Mouse (Mus musculus): ENCODE results near the gene Cd248.

Cd248 gene

GRCm38 (mm10) chr19:5067867-5068569, at the start of gene Cd248:
Cd248 (plus strand) TSS chr19:5068078.
- DNase-seq (ENCODE audit: low spot score), result peak; percentile 56

- no peak for DNase-seq (ENCODE audit: low spot score)
Observed at GRCm38 (mm10) chr19:5018191-5018590, 49.7 kb upstream of the Cd248 start.

- no peak for DNase-seq (ENCODE audit: low spot score)
Observed at GRCm38 (mm10) chr19:5021416-5021815, 46.5 kb upstream of the Cd248 start.

- DNase-seq (ENCODE audit: low spot score), result peak; percentile 86
Observed at GRCm38 (mm10) chr19:5023621-5024479, 44.0 kb upstream of the Cd248 start, which contains the start of gene Slc29a2. Slc29a2 (plus strand) TSS chr19:5023860.

- DNase-seq (ENCODE audit: low spot score), result no peak
Observed at GRCm38 (mm10) chr19:5026111-5026510, 41.8 kb upstream of the Cd248 start.

GRCm38 (mm10) chr19:5032686-5033085, 35.2 kb upstream of the Cd248 start:
- no peak for DNase-seq (ENCODE audit: low spot score)

- no peak for DNase-seq (ENCODE audit: low spot score)
Observed at GRCm38 (mm10) chr19:5036577-5036976, 31.3 kb upstream of the Cd248 start.

GRCm38 (mm10) chr19:5037678-5038571, 30.0 kb upstream of the Cd248 start:
- peak; percentile 64 for DNase-seq (ENCODE audit: low spot score)

- DNase-seq (ENCODE audit: low spot score), result peak; percentile 80
Observed at GRCm38 (mm10) chr19:5038709-5039156, 29.1 kb upstream of the Cd248 start, which contains the start of the genes B4gat1 and AC124502.3. B4gat1 (plus strand) TSS chr19:5038826. AC124502.3 (plus strand) TSS chr19:5038891.

- no peak for DNase-seq (ENCODE audit: low spot score)
Observed at GRCm38 (mm10) chr19:5039301-5040114, 28.4 kb upstream of the Cd248 start.

- peak; percentile 84 for DNase-seq (ENCODE audit: low spot score)
Observed at GRCm38 (mm10) chr19:5040862-5041523, 26.9 kb upstream of the Cd248 start, which contains the start of gene Brms1. Brms1 (plus strand) TSS chr19:5041354.

GRCm38 (mm10) chr19:5041588-5041987, 26.3 kb upstream of the Cd248 start:
- no peak for DNase-seq (ENCODE audit: low spot score)

- DNase-seq (ENCODE audit: low spot score), result no peak
Observed at GRCm38 (mm10) chr19:5045531-5045930, 22.3 kb upstream of the Cd248 start.

- no peak for DNase-seq (ENCODE audit: low spot score)
Observed at GRCm38 (mm10) chr19:5048138-5049056, 19.5 kb upstream of the Cd248 start.

GRCm38 (mm10) chr19:5049325-5049724, 18.6 kb upstream of the Cd248 start:
- DNase-seq (ENCODE audit: low spot score), result no peak

- peak; percentile 61 for DNase-seq (ENCODE audit: low spot score)
Observed at GRCm38 (mm10) chr19:5050047-5050905, 17.6 kb upstream of the Cd248 start, which contains the start of gene Rin1. Rin1 (plus strand) TSS chr19:5050481.

GRCm38 (mm10) chr19:5051031-5051430, 16.8 kb upstream of the Cd248 start:
- DNase-seq (ENCODE audit: low spot score), result no peak

- DNase-seq (ENCODE audit: low spot score), result no peak
Observed at GRCm38 (mm10) chr19:5051515-5051914, 16.4 kb upstream of the Cd248 start.

All from urinary bladder, postnatal 25 days (tissue).